Mouse (Mus musculus) c-Kit-negative CD71-positive TER-119-positive erythroid progenitor cells, embryonic 14.5 days (primary cell): ENCODE results near the gene Sdhaf3.

Experiments used
- DNase-seq: peaks from one replicate; pipeline ENCODE4 v3.0.0-alpha.2; 2013; ENCODE audit warnings: low read depth, low spot score

Gene Sdhaf3

GRCm38 (mm10) chr6:7068782-7069181, 113.0 kb downstream of the Sdhaf3 start:
- DNase-seq: no peak

GRCm38 (mm10) chr6:7069463-7069862, 113.7 kb downstream of the Sdhaf3 start:
- DNase-seq: no peak

- no peak for DNase-seq
Observed at GRCm38 (mm10) chr6:7082054-7082453, 126.2 kb downstream of the Sdhaf3 start.

- DNase-seq: no peak
Observed at GRCm38 (mm10) chr6:7082467-7083259, 126.9 kb downstream of the Sdhaf3 start.

- DNase-seq: no peak
Observed at GRCm38 (mm10) chr6:7083661-7084060, 127.9 kb downstream of the Sdhaf3 start.

- DNase-seq: no peak
Observed at GRCm38 (mm10) chr6:7084370-7084769, 128.6 kb downstream of the Sdhaf3 start.

GRCm38 (mm10) chr6:7085506-7085905, 129.7 kb downstream of the Sdhaf3 start:
- DNase-seq: no peak

GRCm38 (mm10) chr6:7092094-7092493, 136.3 kb downstream of the Sdhaf3 start:
- DNase-seq: no peak
